Mouse (Mus musculus) heart, embryonic 14.5 days (tissue): ENCODE results near the gene Nuak2. TPM values are rescaled to one million over a fixed set of nuclear protein-coding genes. Genes with fewer than 3 reads are reported as not detected.

Experiments used
- ATAC-seq: fragments of 200-750 bp; cut with Nextera tagmentation; 2 replicates; pipeline ENCODE4 v1.8.0; 2017; ENCODE audit warnings: low read depth, moderate TSS enrichment; ENCODE audit not compliant: insufficient number of reproducible peaks, insufficient read depth, low FRiP score
- H3K27ac ChIP-seq, 2 experiments: fragments of 200-500 bp in 1 of 2; fragments of 300-500 bp in 1 of 2; sonication (generic) in 1 of 2; replicated peaks in 1 of 2; 2 replicates each; pipeline ENCODE4 v1.5.1; 2012 to 2014; ENCODE audit warnings: low read depth in 2 of 2, low read length in 2 of 2, control low read depth in 1 of 2, mild to moderate bottlenecking in 1 of 2, mixed read lengths in 1 of 2; ENCODE audit not compliant: control insufficient read depth in 1 of 2, insufficient read depth in 1 of 2
- H3K27me3 ChIP-seq: fragments of 300-500 bp; sonication (generic); 2 replicates; pipeline ENCODE4 v1.6.1; 2014; ENCODE audit warnings: mild to moderate bottlenecking, low read length, control low read depth; ENCODE audit not compliant: control insufficient read depth, insufficient read depth
- H3K36me3 ChIP-seq: fragments of 300-500 bp; sonication (generic); 2 replicates; pipeline ENCODE4 v1.6.1; 2014; ENCODE audit warnings: mild to moderate bottlenecking, control low read depth, low read length, mixed read lengths; ENCODE audit not compliant: control insufficient read depth, insufficient read depth
- H3K4me1 ChIP-seq, 2 experiments: fragments of 200-500 bp in 1 of 2; fragments of 300-500 bp in 1 of 2; sonication (generic) in 1 of 2; 2 replicates each; pipeline ENCODE4 v1.6.1; 2012 to 2014; ENCODE audit warnings: low read length in 2 of 2, control low read depth in 1 of 2, mixed read lengths in 1 of 2; ENCODE audit not compliant: control insufficient read depth in 2 of 2, insufficient read depth in 2 of 2
- H3K4me2 ChIP-seq: fragments of 300-500 bp; sonication (generic); 2 replicates; pipeline ENCODE4 v1.6.1; 2014; ENCODE audit warnings: mild to moderate bottlenecking, low read length
- H3K4me3 ChIP-seq, 2 experiments: fragments of 200-500 bp in 1 of 2; fragments of 300-500 bp in 1 of 2; sonication (generic) in 1 of 2; 2 replicates each; pipeline ENCODE4 v1.5.1; 2012 to 2014; ENCODE audit warnings: low read length in 2 of 2, mild to moderate bottlenecking in 2 of 2, control low read depth in 1 of 2, low read depth in 1 of 2, moderate library complexity in 1 of 2; ENCODE audit not compliant: control insufficient read depth in 1 of 2, insufficient read depth in 1 of 2
- H3K9ac ChIP-seq: fragments of 300-500 bp; sonication (generic); 2 replicates; pipeline ENCODE4 v1.6.1; 2014; ENCODE audit warnings: mild to moderate bottlenecking, low read length
- H3K9me3 ChIP-seq: fragments of 300-500 bp; sonication (generic); 2 replicates; pipeline ENCODE4 v1.6.1; 2016; ENCODE audit warnings: low read length, control low read depth; ENCODE audit not compliant: control insufficient read depth
- WGBS: fragments of 180-500 bp; shearing (Covaris S2); extraction: QIAGEN DNeasy Blood & Tissue Kit; methylation state at CpG from one replicate; pipeline ENCODE4 v1.1.7; 2014; 5-methylcytosine and 5-hydroxymethylcytosine counted together
- polyA plus RNA-seq: library from polyadenylated mRNA; unstranded; fragments of >200 nt; fragmentation: Nextera tagmentation; extraction: Ambion mirVana; gene quantifications from 2 replicates; pipeline ENCODE4 v1.2.1, GENCODE M21; 2014

The Nuak2 gene
- polyA plus RNA-seq, 1 experiment from 2014 or later: 2.2 TPM

DNA sequence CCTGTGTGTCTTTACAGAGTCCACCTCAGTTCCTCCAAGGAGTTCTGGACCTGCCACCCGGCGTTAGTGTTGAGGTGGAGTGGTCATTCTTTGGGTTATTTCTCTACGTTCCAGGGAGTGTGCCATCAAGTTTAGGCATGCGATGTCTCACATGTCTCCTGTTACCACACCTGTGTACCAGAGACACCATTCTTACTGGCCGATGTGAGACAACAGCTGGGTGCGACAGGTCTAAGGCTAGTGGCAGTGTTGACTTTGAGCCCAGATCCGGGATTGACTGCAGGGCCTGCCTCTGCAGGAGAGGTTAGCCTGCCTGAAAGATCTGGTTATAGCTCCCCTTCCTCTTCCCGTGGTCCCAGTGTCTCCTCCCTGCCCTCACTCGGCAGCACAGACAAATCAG lies 38.3 kb downstream of the Nuak2 start:
- peaks cover 30% of the 10 kb centered on the region for H3K36me3 ChIP-seq

DNA sequence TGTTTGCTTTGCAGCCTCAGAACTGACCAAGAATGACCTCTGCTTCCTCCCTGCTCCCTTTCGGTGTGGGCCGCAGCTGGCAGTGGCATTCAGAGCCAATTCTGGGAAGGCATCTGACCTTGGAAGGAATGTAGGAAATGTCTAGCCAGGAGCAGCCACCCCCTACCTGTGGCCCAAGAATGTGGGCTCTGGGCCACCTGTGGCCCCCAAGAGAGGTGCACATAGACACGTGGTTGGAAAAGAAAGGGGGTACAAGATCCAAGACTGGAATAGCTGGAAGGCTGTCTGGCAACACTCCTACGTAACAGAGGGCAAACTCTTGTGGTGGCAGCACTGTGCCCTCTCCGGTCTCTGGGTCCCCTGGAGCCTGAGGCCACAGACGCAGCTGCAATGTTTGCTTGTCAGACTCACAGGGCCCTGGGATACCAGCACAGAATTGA lies 39.3 kb downstream of the Nuak2 start:
- no peak overlapping the region for H3K4me2 ChIP-seq
- no peak for ATAC-seq
- H3K9me3 ChIP-seq: 0 out of 2 replicates have a peak, but pooled peaks cover 6% of the 10 kb centered on the region
- WGBS: 47% methylated on average over 6 of the region's 6 CpGs
- no peak overlapping the region for H3K27ac ChIP-seq
- H3K4me3 ChIP-seq: no peak overlapping the region
- H3K9ac ChIP-seq: no peak overlapping the region
- H3K36me3 ChIP-seq: peaks cover 39% of the 10 kb centered on the region
- H3K4me1 ChIP-seq: peaks cover 12 to 17% of the 10 kb centered on the region in 2 experiments
- no peaks in the 10 kb centered on the region for H3K27me3 ChIP-seq

More for the DNA sequence above, 38.3 kb downstream of the Nuak2 start:
- Histone ChIP-seq H3K27me3 (no peaks in the 10 kb centered on the region), H3K4me1 (peaks cover 12 to 17% of the 10 kb centered on the region in 2 experiments), H3K9me3 (0 out of 2 replicates have a peak, but pooled peaks cover 6% of the 10 kb centered on the region), H3K27ac (no peak overlapping the region), H3K4me2 (no peak overlapping the region), H3K9ac (no peak overlapping the region), H3K4me3 (no peak overlapping the region)
- no peak for ATAC-seq
- 77% methylated on average over 9 of the region's 9 CpGs for WGBS

DNA sequence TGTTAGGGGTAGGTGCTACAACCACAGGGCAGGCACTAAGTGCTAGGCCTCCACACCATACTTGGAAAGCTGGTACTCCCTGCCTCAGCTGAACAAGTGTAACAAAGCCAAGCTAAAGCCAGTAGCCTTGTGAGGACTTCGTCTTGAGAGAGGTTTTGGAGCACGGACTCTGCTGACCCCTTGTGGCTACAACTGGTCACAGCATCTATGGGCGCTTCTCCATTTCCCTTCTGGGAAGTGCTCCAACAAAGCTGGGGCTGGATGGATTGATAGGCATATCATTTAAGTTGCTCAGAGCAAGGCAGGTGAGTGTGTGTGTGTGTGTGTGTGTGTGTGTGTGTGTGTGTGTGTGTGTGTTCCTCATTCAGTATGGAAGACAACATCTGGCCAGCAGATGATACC lies 39.9 kb downstream of the Nuak2 start:
- H3K27me3 ChIP-seq: no peaks in the 10 kb centered on the region
- WGBS: 2% methylated on average over 3 of the region's 3 CpGs
- ATAC-seq: peak; percentile 48

DNA sequence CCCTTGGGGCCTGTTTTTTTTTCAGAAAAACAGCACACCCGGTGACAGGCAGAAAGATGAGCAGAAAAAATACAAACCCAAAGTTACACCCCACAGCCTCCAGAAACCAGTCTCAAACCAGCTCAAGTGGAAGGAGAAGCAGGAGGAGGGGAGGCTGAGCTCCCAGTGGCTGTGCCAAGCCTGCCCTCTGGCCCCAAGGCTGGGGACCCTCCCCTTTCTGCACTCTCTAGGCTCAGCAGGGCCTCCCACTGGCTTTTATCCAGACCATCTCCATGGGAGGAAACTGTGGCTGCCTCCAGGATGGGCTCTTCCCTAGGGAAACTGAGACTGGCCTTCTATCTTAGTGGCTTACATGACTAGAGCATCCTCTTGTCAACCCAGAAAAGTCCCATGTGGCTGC lies 40.9 kb downstream of the Nuak2 start:
- Histone ChIP-seq H3K4me3 (no peak overlapping the region), H3K4me2 (no peak overlapping the region), H3K4me1 (peaks cover 14 to 20% of the 10 kb centered on the region in 2 experiments), H3K36me3 (peaks cover 54% of the 10 kb centered on the region), H3K27ac (0 out of 4 replicates have a peak overlapping the region, but pooled peaks of 1 of the 2 experiments have one; percentile 3), H3K9ac (no peak overlapping the region), H3K9me3 (no peaks in the 10 kb centered on the region), H3K27me3 (no peaks in the 10 kb centered on the region)
- ATAC-seq: no peak
- WGBS: 50% methylated on average over 1 of the region's 1 CpGs

More for the DNA sequence above, 39.9 kb downstream of the Nuak2 start:
- H3K4me1 ChIP-seq: peaks cover 12 to 17% of the 10 kb centered on the region in 2 experiments
- H3K27ac ChIP-seq: no peak overlapping the region
- no peak overlapping the region for H3K9ac ChIP-seq
- 0 out of 2 replicates have a peak, but pooled peaks cover 3% of the 10 kb centered on the region for H3K9me3 ChIP-seq
- H3K4me3 ChIP-seq: no peak overlapping the region
- no peak overlapping the region for H3K4me2 ChIP-seq
- H3K36me3 ChIP-seq: peaks cover 46% of the 10 kb centered on the region

DNA sequence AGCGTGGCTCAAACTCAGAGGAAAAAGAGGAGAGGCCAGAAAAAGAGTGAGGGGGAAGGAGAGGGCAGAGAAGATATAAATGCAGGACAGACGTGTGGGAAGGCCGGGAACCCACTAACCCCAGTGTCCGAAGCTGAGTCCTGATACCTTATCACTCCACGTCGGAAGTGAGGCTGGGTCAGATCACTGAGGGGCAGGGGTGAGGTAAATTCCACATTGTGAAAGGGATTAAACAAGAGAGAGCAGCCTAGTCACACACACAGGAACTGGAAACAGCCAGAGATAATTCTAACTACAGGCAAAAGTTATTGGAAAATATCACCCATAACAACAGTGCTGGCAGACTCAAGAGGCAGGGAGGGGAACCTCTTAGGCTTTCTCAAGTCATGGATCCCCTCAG lies 46.0 kb downstream of the Nuak2 start:
- peaks cover 50% of the 10 kb centered on the region for H3K36me3 ChIP-seq
- peak; percentile 33 for ATAC-seq
- peak overlapping the region; percentile 15 to 41; a peak in 3 of 4 replicates for H3K27ac ChIP-seq
- 8% methylated on average over 6 of the region's 6 CpGs for WGBS
- H3K9me3 ChIP-seq: no peaks in the 10 kb centered on the region
- H3K4me3 ChIP-seq: no peak overlapping the region
- no peak overlapping the region for H3K9ac ChIP-seq
- peaks cover 12 to 14% of the 10 kb centered on the region in 2 experiments for H3K4me1 ChIP-seq
- no peaks in the 10 kb centered on the region for H3K27me3 ChIP-seq
- no peak overlapping the region for H3K4me2 ChIP-seq

DNA sequence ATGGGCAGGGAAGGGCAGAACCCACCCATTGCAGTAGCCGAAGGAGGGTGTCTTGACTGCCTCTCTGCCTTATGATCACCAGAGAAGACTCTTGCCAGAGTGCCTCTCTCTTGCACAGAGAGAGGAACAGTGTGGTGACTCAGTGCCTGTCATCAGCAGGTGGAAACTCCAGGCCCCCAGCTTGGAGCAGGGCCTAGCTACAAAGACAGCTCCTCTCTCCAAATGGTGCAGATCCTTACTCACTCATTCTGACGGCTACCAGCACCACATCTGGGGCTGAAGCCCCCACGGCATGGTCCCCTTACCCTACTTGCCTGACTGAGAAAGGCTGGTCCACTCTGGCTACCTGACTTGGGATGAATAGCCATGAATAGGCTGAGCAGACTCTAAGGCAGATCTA lies 48.5 kb downstream of the Nuak2 start:
- H3K9ac ChIP-seq: no peak overlapping the region
- no peaks in the 10 kb centered on the region for H3K27me3 ChIP-seq
- H3K9me3 ChIP-seq: no peaks in the 10 kb centered on the region
- H3K4me2 ChIP-seq: no peak overlapping the region
- WGBS: 62% methylated on average over 3 of the region's 3 CpGs
- no peak for ATAC-seq
- no peak overlapping the region for H3K27ac ChIP-seq
- H3K4me3 ChIP-seq: no peak overlapping the region
- peaks cover 26% of the 10 kb centered on the region for H3K36me3 ChIP-seq
- peaks cover 17 to 18% of the 10 kb centered on the region in 2 experiments for H3K4me1 ChIP-seq

DNA sequence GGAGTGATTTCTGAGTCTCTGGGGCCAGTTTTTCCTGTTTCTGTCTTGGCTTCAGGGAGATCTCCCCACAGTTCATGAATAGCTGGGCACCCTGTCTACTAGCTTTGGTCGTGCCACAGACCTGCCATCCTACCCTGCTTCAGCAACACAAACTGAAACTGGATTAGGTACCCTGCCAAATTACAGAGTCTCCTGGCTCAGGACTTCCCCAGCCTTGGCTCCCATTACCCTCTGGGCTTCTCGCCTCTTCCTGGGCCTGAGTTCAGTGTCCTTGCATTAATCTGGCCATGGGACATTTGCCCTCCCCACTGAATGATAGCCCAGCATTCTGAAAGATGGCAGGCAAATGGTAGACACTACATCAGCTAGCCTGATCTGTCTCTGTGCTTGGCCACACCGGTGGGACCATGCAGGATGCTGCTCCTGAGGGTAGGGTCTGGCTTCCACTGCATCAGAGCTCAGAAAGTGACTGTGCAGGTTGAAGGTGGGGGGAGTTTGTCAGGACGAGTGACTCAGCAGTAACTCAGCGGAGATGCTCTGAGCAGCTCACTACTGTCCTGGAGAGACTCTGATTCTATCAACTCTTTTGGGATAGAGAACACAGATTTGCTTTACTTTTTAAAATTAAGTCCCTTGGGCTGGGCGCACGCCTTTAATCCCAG lies 49.1 kb downstream of the Nuak2 start:
- Histone ChIP-seq H3K27ac (no peak overlapping the region), H3K9ac (no peak overlapping the region), H3K4me1 (peaks cover 17 to 18% of the 10 kb centered on the region in 2 experiments), H3K9me3 (no peaks in the 10 kb centered on the region), H3K4me3 (no peak overlapping the region), H3K27me3 (no peaks in the 10 kb centered on the region), H3K36me3 (peaks cover 26% of the 10 kb centered on the region), H3K4me2 (no peak overlapping the region)
- no peak for ATAC-seq
- 84% methylated on average over 7 of the region's 7 CpGs for WGBS
